Mouse (Mus musculus): Measurements from ENCODE around the gene Crybg1.

Gene Crybg1

DNA sequence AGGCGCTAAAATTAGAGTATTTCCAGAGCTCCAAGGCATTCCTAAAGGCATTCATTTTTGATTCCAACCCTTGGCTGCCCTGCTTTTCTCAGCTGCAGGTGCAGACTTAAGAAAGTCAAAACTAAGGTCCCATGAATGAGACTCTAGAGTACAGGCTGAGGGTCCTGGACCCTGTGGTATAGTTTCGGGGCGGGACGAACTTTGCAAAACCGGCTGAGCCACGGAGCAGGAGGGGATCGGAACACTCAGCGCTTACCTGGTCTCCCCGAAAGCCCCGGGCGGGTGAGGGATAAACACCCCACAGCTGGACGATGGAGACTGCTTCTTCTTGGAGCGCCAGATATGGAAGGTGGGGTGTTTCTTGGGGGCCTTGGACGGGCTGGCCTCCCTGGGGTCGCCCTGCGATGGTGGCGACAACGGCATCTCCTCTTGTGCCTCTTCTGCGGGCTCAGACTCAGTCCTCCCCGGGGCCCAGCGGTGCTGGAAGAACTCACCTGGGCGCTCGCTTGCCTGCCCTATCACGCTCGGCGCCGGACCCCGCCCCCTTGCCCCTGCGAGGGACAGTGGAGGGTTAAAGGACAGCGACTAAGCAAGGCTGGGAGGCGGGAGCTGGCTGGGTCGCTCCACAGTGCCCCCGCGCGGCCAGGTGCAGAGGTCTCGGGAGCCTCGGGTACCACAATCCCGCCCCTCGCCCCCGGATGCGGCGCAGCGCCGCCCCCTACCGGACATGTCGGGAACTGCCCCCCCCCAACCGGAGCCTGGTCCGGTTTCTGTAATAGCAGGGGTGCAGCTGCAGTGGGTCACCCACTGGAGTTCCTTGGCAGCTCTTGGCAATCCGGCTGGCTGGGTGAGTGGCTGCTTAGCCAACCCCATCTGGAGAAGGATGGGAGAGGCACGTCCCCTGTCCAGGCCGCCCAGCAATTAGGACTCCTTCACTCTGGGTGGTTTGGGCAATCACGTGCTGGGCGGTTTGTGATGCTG lies at the start of gene Crybg1:
Gene Crybg1 (minus strand): TSS at position 517 of the 981 bp plus-strand sequence.
- peak; percentile 78 for DNase-seq

DNA sequence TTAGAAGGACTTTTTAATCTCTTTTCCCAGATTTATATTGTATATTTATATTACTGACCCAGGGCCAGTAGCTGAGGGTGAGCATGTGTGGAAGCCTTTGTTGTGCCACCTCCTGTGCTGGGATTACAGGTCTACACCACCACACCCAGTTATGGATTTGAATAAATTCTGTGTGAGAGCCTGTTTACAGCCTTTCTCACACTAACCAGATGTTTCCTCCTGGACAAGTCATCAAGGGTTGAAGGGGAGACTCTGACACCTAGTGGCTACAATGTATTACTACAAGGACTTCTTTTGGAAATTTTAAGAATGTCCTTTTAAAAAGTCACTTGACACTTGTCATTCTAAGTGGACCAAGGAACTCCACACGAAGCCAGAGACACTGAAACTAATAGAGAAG lies 28.7 kb upstream of the Crybg1 start:
- no peak for DNase-seq

- DNase-seq: no peak
Measured at GRCm38 (mm10) chr10:44176548-44176947, 27.9 kb upstream of the Crybg1 start.

GRCm38 (mm10) chr10:44176120-44176519 lies 27.5 kb upstream of the Crybg1 start:
- no peak for DNase-seq

GRCm38 (mm10) chr10:44170145-44170544 lies 21.5 kb upstream of the Crybg1 start:
- DNase-seq: no peak

DNA sequence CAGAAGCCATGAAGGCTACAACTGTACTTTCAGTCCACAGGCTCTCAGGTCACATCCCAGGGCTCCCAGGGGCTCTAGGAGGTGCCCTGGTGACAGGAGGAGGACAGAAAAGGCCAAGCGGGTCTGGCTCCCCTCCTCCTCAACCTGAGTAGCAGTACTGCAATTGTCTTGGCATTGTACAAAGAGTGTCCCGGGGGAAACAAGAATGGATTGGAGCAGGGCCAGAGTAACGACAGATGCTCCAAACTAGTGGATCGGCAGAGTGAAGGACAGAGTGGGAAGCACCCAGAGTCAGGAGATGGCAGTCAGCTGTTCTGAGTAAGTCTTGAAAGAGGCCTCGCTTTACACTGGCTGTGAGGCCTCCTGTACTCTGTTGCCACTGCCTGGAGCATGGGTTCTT lies 18.4 kb upstream of the Crybg1 start:
- DNase-seq: no peak

- no peak for DNase-seq
Measured at GRCm38 (mm10) chr10:44164258-44164975, 15.8 kb upstream of the Crybg1 start.

DNA sequence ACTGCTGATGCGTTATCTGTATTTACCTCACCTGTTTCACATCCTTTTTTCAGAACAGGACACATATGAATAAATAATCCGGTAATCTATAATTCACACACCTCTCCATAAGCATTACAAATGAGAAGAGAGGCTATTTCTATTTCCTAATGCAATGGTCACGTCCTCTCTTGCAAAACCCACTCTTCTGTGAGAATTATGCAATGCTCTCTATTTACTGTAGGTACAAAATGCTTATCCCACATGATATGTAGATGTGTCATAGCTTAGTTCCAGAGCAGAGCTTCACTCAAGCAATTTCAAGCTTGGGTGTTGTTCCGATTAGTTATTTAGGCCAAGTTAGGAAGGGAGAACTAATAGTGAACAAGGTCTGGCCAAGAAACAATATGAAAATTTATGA lies 14.4 kb upstream of the Crybg1 start:
- no peak for DNase-seq

DNA sequence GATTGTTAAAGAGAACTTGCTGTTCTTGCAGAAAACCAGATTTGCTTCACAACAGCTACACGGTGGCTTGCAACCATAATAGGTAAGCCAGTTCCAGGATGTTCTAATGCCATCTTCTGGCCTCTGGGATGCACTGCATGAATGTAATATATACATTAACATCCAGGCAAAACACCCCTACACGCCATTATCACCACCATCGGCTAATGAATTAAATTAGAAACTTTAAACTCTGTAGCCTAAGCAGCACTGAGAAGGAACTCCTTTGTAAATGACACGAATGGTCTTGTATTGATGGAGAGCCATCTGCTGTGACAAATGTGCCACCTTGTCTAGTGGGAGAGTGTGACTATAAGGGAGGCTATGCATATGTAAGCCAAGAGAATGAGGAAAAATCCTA lies 11.5 kb upstream of the Crybg1 start:
- DNase-seq: no peak

DNA sequence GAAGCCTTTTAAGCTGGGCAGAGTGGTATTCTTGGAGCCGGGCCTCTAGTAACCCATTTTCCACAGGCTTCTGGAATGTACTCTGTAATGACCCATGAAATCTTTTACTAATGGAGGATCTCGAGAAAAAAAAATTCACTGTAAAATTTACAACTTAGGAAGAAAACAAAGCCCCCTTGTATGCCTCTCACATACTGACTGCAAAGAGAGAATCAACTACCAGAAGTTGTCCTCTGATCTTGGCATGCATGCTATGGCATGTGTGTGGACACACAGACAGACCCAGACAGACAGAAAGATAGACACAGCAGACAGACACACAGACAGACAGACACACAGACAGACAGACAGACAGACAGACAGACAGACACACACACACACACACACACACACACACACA lies 8.8 kb upstream of the Crybg1 start:
- no peak for DNase-seq

DNA sequence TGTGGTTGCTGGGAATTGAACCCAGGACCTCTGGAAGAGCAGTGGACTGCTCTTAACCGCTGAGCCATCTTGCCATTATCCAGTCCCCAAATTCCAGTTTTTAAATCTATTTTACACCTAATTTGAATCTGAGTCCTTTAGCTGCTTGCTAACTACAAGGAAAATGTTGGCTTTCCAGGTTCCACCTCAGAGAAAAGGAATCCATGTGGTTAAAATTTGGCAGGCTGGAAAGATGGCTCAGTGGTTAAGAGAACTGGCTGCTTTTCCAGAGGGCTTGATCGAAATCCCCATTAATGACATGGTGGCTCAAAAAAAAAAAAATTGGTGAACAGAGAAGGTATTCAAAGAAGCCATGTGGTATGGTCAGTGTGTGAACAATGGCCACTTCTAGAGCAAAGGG lies 1.8 kb upstream of the Crybg1 start:
- DNase-seq: no peak

GRCm38 (mm10) chr10:44143401-44143800 lies 5.3 kb downstream of the Crybg1 start:
- no peak for DNase-seq

DNA sequence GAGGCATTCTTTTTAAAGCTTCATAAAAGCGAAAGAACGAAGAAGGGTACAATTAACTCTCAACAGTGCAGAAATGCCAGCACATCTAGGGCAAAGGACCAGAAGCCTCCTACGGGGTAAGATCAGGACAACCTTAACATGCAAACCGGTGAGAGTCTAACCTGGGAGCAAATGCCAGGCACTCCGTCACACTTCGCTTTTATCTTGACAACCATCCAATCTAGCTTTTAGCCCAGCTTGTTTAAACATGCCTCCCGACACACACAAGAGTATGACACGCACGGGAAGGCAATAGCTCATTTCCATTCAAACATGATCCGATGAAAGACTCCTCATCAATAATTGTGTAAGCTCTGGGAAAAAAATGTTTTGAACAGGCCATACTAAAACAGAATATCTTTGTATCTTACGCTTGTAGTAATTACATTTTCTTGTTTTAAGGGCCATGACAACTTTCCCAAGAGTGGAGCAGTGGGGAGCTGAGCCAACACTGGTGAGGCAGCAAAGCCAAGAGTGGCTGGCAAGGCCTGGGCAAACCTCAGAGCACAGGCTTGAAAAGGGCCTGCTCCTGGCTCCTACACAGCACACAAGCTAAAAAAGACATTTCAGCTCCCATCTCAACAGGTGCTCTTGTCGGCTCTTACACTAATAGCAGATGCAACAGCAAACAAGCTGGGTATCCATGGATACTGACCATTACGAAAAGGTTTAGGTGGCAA lies 10.4 kb downstream of the Crybg1 start:
- no peak for DNase-seq

- no peak for DNase-seq
Measured at GRCm38 (mm10) chr10:44126047-44126446, 22.6 kb downstream of the Crybg1 start.

- DNase-seq: no peak
Measured at GRCm38 (mm10) chr10:44124400-44124933, 24.2 kb downstream of the Crybg1 start.

- DNase-seq: no peak
Measured at GRCm38 (mm10) chr10:44118616-44119015, 30.0 kb downstream of the Crybg1 start.

- DNase-seq: no peak
Measured at GRCm38 (mm10) chr10:44116796-44117195, 31.9 kb downstream of the Crybg1 start.

DNA sequence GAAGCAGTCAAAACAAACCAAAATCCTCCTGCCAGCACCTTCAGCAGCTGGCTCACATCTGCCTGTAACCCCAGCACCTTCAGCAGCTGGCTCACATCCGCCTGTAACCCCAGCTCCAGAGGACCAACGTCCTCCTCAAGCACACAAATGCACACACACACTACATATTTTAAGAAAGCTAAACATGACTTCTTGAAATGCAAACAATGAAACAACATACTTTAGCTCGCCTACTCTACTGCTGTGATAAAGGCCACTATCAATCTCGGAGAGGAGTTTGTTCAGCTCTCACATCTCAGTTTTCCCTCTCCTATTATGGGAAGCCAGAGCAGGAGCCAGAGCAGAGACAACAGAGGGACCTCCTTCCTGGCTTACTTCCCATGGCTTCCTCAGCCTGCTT lies 34.0 kb downstream of the Crybg1 start:
- DNase-seq: no peak

GRCm38 (mm10) chr10:44112005-44112675 lies 36.5 kb downstream of the Crybg1 start:
- no peak for DNase-seq

DNA sequence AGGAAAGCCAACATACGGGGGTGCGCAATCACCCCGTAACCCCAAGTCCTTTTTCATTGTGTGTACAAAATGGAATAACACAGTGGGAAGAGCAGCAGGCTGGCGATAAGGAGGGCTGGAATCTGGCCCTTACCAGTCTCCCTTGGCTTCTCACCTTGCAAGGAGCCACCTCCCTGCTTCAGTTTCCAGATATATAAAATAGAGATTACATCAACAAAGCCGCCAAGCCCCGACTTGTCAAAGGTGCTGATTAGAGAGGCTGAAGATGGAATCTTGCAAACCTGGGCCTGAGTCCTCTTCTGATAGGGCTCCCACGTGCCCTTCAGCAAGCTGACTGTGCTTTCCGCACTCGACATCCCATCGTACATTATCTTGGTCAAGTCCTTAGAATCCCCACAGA lies 37.5 kb downstream of the Crybg1 start:
- DNase-seq: no peak

- no peak for DNase-seq
Measured at GRCm38 (mm10) chr10:44110460-44110859, 38.2 kb downstream of the Crybg1 start.

DNA sequence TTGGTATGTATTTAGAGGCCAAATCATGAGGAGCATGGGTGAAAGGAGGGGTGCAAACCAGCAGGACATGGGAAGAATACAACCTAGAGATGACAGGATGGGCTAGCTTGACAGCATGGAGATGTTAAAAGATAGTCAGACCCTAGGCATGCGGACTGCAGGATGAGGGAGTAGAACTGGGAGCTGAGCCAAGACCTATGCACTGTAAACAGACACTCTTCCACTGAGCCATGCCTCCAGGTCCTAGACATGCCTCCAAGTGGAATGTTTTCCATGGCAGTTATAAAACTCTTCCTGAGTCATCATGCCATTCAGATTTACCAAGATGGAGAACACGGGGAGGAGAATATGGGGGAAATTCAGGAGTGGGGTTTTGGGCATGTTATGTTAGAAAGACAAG lies 53.9 kb downstream of the Crybg1 start:
- no peak for DNase-seq

GRCm38 (mm10) chr10:44091757-44092156 lies 56.9 kb downstream of the Crybg1 start:
- DNase-seq: no peak

Data from kidney, adult 18-20 months (tissue).